Comparison of ENCODE assay signal across 8 mouse cellular contexts in genomic region chr11:70700613-70701012, GRCm38 (mm10). TPM values are rescaled to one million over a fixed set of nuclear protein-coding genes. Genes with fewer than 3 reads are reported as not detected.
DNase-seq lines count a peak whose midpoint lies in the region; ATAC-seq and TF ChIP-seq lines count a peak whose summit lies in the region.

No protein-coding gene starts in this region.

- H3K9me3 ChIP-seq in heart, embryonic 11.5 days (replicated peaks; ENCODE audit: control insufficient read depth, low read length): no peaks in the 10 kb centered on the region
- no peaks in the 10 kb centered on the region for H3K9me3 ChIP-seq in kidney, embryonic 15.5 days (replicated peaks)
- H3K9me3 ChIP-seq in liver, embryonic 15.5 days (replicated peaks): no peaks in the 10 kb centered on the region
- H3K9me3 ChIP-seq in neural tube, embryonic 11.5 days (ENCODE audit: control insufficient read depth, low read length): no peaks in the 10 kb centered on the region
- no peaks in the 10 kb centered on the region for H3K9me3 ChIP-seq in stomach, postnatal 0 days (ENCODE audit: control insufficient read depth, low read length)

- H3K27me3 ChIP-seq in heart, embryonic 11.5 days (ENCODE audit: control insufficient read depth, insufficient read depth, low read length): no peaks in the 10 kb centered on the region
- no peaks in the 10 kb centered on the region for H3K27me3 ChIP-seq in kidney, embryonic 15.5 days
- H3K27me3 ChIP-seq in liver, embryonic 15.5 days: peaks cover 52% of the 10 kb centered on the region
- H3K27me3 ChIP-seq in neural tube, embryonic 11.5 days (ENCODE audit: control insufficient read depth, insufficient read depth, low read length): no peaks in the 10 kb centered on the region
- no peaks in the 10 kb centered on the region for H3K27me3 ChIP-seq in stomach, postnatal 0 days (ENCODE audit: control insufficient read depth, insufficient read depth, low read length)

- peaks cover 20% of the 10 kb centered on the region for H3K4me1 ChIP-seq in heart, embryonic 11.5 days (ENCODE audit: control insufficient read depth, insufficient read depth, low read length)
- peaks cover 26% of the 10 kb centered on the region for H3K4me1 ChIP-seq in kidney, embryonic 15.5 days
- H3K4me1 ChIP-seq in liver, embryonic 15.5 days (replicated peaks): peaks cover 29% of the 10 kb centered on the region
- peaks cover 14% of the 10 kb centered on the region for H3K4me1 ChIP-seq in neural tube, embryonic 11.5 days (ENCODE audit: control insufficient read depth, insufficient read depth, low read length)
- peaks cover 8% of the 10 kb centered on the region for H3K4me1 ChIP-seq in stomach, postnatal 0 days (replicated peaks; ENCODE audit: control insufficient read depth, insufficient read depth)

- peak; percentile 24 for ATAC-seq in erythroblast, adult 5-6 weeks (replicated peaks; ENCODE audit: low FRiP score, poor library complexity, severe bottlenecking)
- ATAC-seq in heart, embryonic 11.5 days (replicated peaks; ENCODE audit: insufficient number of reproducible peaks, low FRiP score, low TSS enrichment): peak; percentile 37
- ATAC-seq in kidney, embryonic 15.5 days (replicated peaks; ENCODE audit: low FRiP score): peak; percentile 66
- peak; percentile 33 for ATAC-seq in liver, embryonic 15.5 days (ENCODE audit: insufficient read depth)
- peak; percentile 45; the same call in 1 of the 2 replicates for ATAC-seq in neural tube, embryonic 11.5 days (ENCODE audit: insufficient read depth, low FRiP score, low TSS enrichment)
- ATAC-seq in stomach, postnatal 0 days (ENCODE audit: low FRiP score, low TSS enrichment): peak; percentile 69

- DNase-seq in A20 (ENCODE audit: low read depth, low spot score): peak; percentile 65
- DNase-seq in adrenal gland, postnatal 25 days: peak; percentile 77
- DNase-seq in neural tube, embryonic 11.5 days (ENCODE audit: low spot score): peak; percentile 51
- DNase-seq in stomach, postnatal 0 days (ENCODE audit: low spot score): peak; percentile 85

- H3K4me3 ChIP-seq in heart, embryonic 11.5 days (ENCODE audit: low read depth, low read length): peak overlapping the region; percentile 92
- peak overlapping the region; percentile 96 for H3K4me3 ChIP-seq in kidney, embryonic 15.5 days (replicated peaks)
- peak overlapping the region; percentile 75 for H3K4me3 ChIP-seq in liver, embryonic 15.5 days (replicated peaks)
- H3K4me3 ChIP-seq in neural tube, embryonic 11.5 days (ENCODE audit: low read depth, low read length): peak overlapping the region; percentile 94
- peak overlapping the region; percentile 93 for H3K4me3 ChIP-seq in stomach, postnatal 0 days (ENCODE audit: low read depth, low read length)

- peak overlapping the region; percentile 95 for H3K9ac ChIP-seq in heart, embryonic 11.5 days (ENCODE audit: low read depth, low read length)
- H3K9ac ChIP-seq in kidney, embryonic 15.5 days: peak overlapping the region; percentile 97
- peak overlapping the region; percentile 67 for H3K9ac ChIP-seq in liver, embryonic 15.5 days
- H3K9ac ChIP-seq in neural tube, embryonic 11.5 days (ENCODE audit: low read length): peak overlapping the region; percentile 92
- peak overlapping the region; percentile 94 for H3K9ac ChIP-seq in stomach, postnatal 0 days (ENCODE audit: low read length)

- peak overlapping the region; percentile 92 for H3K4me2 ChIP-seq in heart, embryonic 11.5 days
- H3K4me2 ChIP-seq in kidney, embryonic 15.5 days: peak overlapping the region; percentile 77
- H3K4me2 ChIP-seq in liver, embryonic 15.5 days: peak overlapping the region; percentile 95
- peak overlapping the region; percentile 71 for H3K4me2 ChIP-seq in neural tube, embryonic 11.5 days (ENCODE audit: low read depth)
- peak overlapping the region; percentile 75 for H3K4me2 ChIP-seq in stomach, postnatal 0 days (replicated peaks; ENCODE audit: low read depth)

- H3K27ac ChIP-seq in heart, embryonic 11.5 days (ENCODE audit: low read depth, low read length): peak overlapping the region; percentile 94
- H3K27ac ChIP-seq in kidney, embryonic 15.5 days: peak overlapping the region; percentile 98
- H3K27ac ChIP-seq in liver, embryonic 15.5 days (replicated peaks): peak overlapping the region; percentile 84
- H3K27ac ChIP-seq in neural tube, embryonic 11.5 days (ENCODE audit: low read depth, low read length): peak overlapping the region; percentile 79
- H3K27ac ChIP-seq in stomach, postnatal 0 days (replicated peaks): peak overlapping the region; percentile 96

- TF ChIP-seq CTCF in stomach, postnatal 0 days (IDR thresholded peaks at IDR 0.05; ENCODE audit: low read depth): no peak

- WGBS in heart, embryonic 11.5 days (ENCODE audit: insufficient replicate concordance): under 1% methylated on average over 34 of the region's 34 CpGs
- WGBS in kidney, embryonic 15.5 days: under 1% methylated on average over 34 of the region's 34 CpGs
- under 1% methylated on average over 34 of the region's 34 CpGs for WGBS in liver, embryonic 15.5 days (ENCODE audit: insufficient replicate concordance)
- WGBS in neural tube, embryonic 11.5 days: 0% methylated on average over 28 of the region's 34 CpGs
- under 1% methylated on average over 34 of the region's 34 CpGs for WGBS in stomach, postnatal 0 days

- TF ChIP-seq EP300 in stomach, postnatal 0 days (optimal IDR thresholded peaks at IDR 0.05): no peak

- H3K36me3 ChIP-seq in heart, embryonic 11.5 days (ENCODE audit: control insufficient read depth, insufficient read depth, low read length): peaks cover 18% of the 10 kb centered on the region
- peaks cover 27% of the 10 kb centered on the region for H3K36me3 ChIP-seq in kidney, embryonic 15.5 days
- peaks cover 11% of the 10 kb centered on the region; the same call in 1 of the 2 replicates for H3K36me3 ChIP-seq in liver, embryonic 15.5 days (replicated peaks)
- 0 out of 2 replicates have a peak, but pooled peaks cover 2% of the 10 kb centered on the region for H3K36me3 ChIP-seq in neural tube, embryonic 11.5 days (ENCODE audit: control insufficient read depth, insufficient read depth, low read length)
- H3K36me3 ChIP-seq in stomach, postnatal 0 days (ENCODE audit: control insufficient read depth, insufficient read depth, low read length): peaks cover 16% of the 10 kb centered on the region

RNA-seq across cellular contexts. Expression of gene Kif1c, which starts 0.3 kb away (rescaled TPM):
- 173 and 182 TPM in 2 replicates for total RNA-seq in adrenal gland, postnatal 25 days (2021)
- 0.58 and 1.3 TPM in 2 replicates for total RNA-seq in erythroblast, adult 5-6 weeks (2015; ENCODE audit: low replicate concordance)
- 2.4 and 2.8 TPM in 2 replicates for total RNA-seq in erythroblast, adult 5-6 weeks (2017; ENCODE audit: low replicate concordance)
- 9.8 and 11.4 TPM in 2 replicates for polyA plus RNA-seq in heart, embryonic 11.5 days (2014; fragmentation: Nextera tagmentation; extraction: Ambion mirVana)
- 3.5 and 3.6 TPM in 2 replicates for polyA plus RNA-seq in kidney, embryonic 15.5 days (2015; fragmentation: Nextera tagmentation; extraction: Ambion mirVana)
- 0.79 and 0.85 TPM in 2 replicates for polyA plus RNA-seq in liver, embryonic 15.5 days (2015; fragmentation: Nextera tagmentation; extraction: Ambion mirVana)
- 5.4 and 6.5 TPM in 2 replicates for polyA plus RNA-seq in neural tube, embryonic 11.5 days (2014; fragmentation: Nextera tagmentation; extraction: Ambion mirVana)
- polyA plus RNA-seq in stomach, postnatal 0 days (2015; fragmentation: Nextera tagmentation; extraction: Ambion mirVana): 4.7 TPM in 2 replicates

RNA-seq across cellular contexts. Expression of gene Inca1, which starts 0.7 kb away (rescaled TPM):
- 9.1 and 12.2 TPM in 2 replicates for total RNA-seq in adrenal gland, postnatal 25 days (2021)
- not detected in 2 replicates for total RNA-seq in erythroblast, adult 5-6 weeks (2015; ENCODE audit: low replicate concordance)
- not detected in 2 replicates for total RNA-seq in erythroblast, adult 5-6 weeks (2017; ENCODE audit: low replicate concordance)
- polyA plus RNA-seq in heart, embryonic 11.5 days (2014; fragmentation: Nextera tagmentation; extraction: Ambion mirVana): 0.89 and 2.2 TPM in 2 replicates
- polyA plus RNA-seq in kidney, embryonic 15.5 days (2015; fragmentation: Nextera tagmentation; extraction: Ambion mirVana): 1.2 and 2.3 TPM in 2 replicates
- polyA plus RNA-seq in liver, embryonic 15.5 days (2015; fragmentation: Nextera tagmentation; extraction: Ambion mirVana): 1.3 and 1.6 TPM in 2 replicates
- 0.86 and 1.3 TPM in 2 replicates for polyA plus RNA-seq in neural tube, embryonic 11.5 days (2014; fragmentation: Nextera tagmentation; extraction: Ambion mirVana)
- 1.6 and 2.1 TPM in 2 replicates for polyA plus RNA-seq in stomach, postnatal 0 days (2015; fragmentation: Nextera tagmentation; extraction: Ambion mirVana)

RNA-seq across cellular contexts. Expression of gene Camta2, which starts 12.7 kb away (rescaled TPM):
- 50.2 and 51.3 TPM in 2 replicates for total RNA-seq in adrenal gland, postnatal 25 days (2021)
- 2.9 and 5.4 TPM in 2 replicates for total RNA-seq in erythroblast, adult 5-6 weeks (2015; ENCODE audit: low replicate concordance)
- 0.77 and 1.5 TPM in 2 replicates for total RNA-seq in erythroblast, adult 5-6 weeks (2017; ENCODE audit: low replicate concordance)
- polyA plus RNA-seq in heart, embryonic 11.5 days (2014; fragmentation: Nextera tagmentation; extraction: Ambion mirVana): 10.6 and 14.4 TPM in 2 replicates
- polyA plus RNA-seq in kidney, embryonic 15.5 days (2015; fragmentation: Nextera tagmentation; extraction: Ambion mirVana): 12.8 and 14.1 TPM in 2 replicates
- 3.3 and 3.4 TPM in 2 replicates for polyA plus RNA-seq in liver, embryonic 15.5 days (2015; fragmentation: Nextera tagmentation; extraction: Ambion mirVana)
- polyA plus RNA-seq in neural tube, embryonic 11.5 days (2014; fragmentation: Nextera tagmentation; extraction: Ambion mirVana): 10.7 and 10.8 TPM in 2 replicates
- 6.5 and 7.9 TPM in 2 replicates for polyA plus RNA-seq in stomach, postnatal 0 days (2015; fragmentation: Nextera tagmentation; extraction: Ambion mirVana)

RNA-seq across cellular contexts. Expression of gene Spag7, which starts 31.4 kb away (rescaled TPM):
- total RNA-seq in adrenal gland, postnatal 25 days (2021): 88.3 and 97.4 TPM in 2 replicates
- total RNA-seq in erythroblast, adult 5-6 weeks (2015; ENCODE audit: low replicate concordance): 10.6 and 31.3 TPM in 2 replicates
- 21.4 and 25.6 TPM in 2 replicates for total RNA-seq in erythroblast, adult 5-6 weeks (2017; ENCODE audit: low replicate concordance)
- 187 and 201 TPM in 2 replicates for polyA plus RNA-seq in heart, embryonic 11.5 days (2014; fragmentation: Nextera tagmentation; extraction: Ambion mirVana)
- polyA plus RNA-seq in kidney, embryonic 15.5 days (2015; fragmentation: Nextera tagmentation; extraction: Ambion mirVana): 181 and 202 TPM in 2 replicates
- 55.1 and 59.5 TPM in 2 replicates for polyA plus RNA-seq in liver, embryonic 15.5 days (2015; fragmentation: Nextera tagmentation; extraction: Ambion mirVana)
- polyA plus RNA-seq in neural tube, embryonic 11.5 days (2014; fragmentation: Nextera tagmentation; extraction: Ambion mirVana): 146 and 152 TPM in 2 replicates
- polyA plus RNA-seq in stomach, postnatal 0 days (2015; fragmentation: Nextera tagmentation; extraction: Ambion mirVana): 77.7 and 79.4 TPM in 2 replicates

RNA-seq across cellular contexts. Expression of gene Eno3, which starts 43.6 kb away (rescaled TPM):
- 17.9 and 28.3 TPM in 2 replicates for total RNA-seq in adrenal gland, postnatal 25 days (2021)
- total RNA-seq in erythroblast, adult 5-6 weeks (2015; ENCODE audit: low replicate concordance): 1.5 and 2.9 TPM in 2 replicates
- 3.3 and 6.0 TPM in 2 replicates for total RNA-seq in erythroblast, adult 5-6 weeks (2017; ENCODE audit: low replicate concordance)
- polyA plus RNA-seq in heart, embryonic 11.5 days (2014; fragmentation: Nextera tagmentation; extraction: Ambion mirVana): 272 and 313 TPM in 2 replicates
- 30.3 and 38.5 TPM in 2 replicates for polyA plus RNA-seq in kidney, embryonic 15.5 days (2015; fragmentation: Nextera tagmentation; extraction: Ambion mirVana)
- polyA plus RNA-seq in liver, embryonic 15.5 days (2015; fragmentation: Nextera tagmentation; extraction: Ambion mirVana): 10.8 and 18.2 TPM in 2 replicates
- 39.3 and 48.9 TPM in 2 replicates for polyA plus RNA-seq in neural tube, embryonic 11.5 days (2014; fragmentation: Nextera tagmentation; extraction: Ambion mirVana)
- polyA plus RNA-seq in stomach, postnatal 0 days (2015; fragmentation: Nextera tagmentation; extraction: Ambion mirVana): 9.6 and 10.8 TPM in 2 replicates

Comparison
In these comparisons a context has a peak if more than half of its experiments do, and no peak if none do; other contexts are left out.
1. Peak in every context shown above with its lines: DNase-seq, ATAC-seq, H3K4me3 ChIP-seq and H3K27ac ChIP-seq.